28 mouse cellular contexts compared by ENCODE assay signal in the genomic region with DNA sequence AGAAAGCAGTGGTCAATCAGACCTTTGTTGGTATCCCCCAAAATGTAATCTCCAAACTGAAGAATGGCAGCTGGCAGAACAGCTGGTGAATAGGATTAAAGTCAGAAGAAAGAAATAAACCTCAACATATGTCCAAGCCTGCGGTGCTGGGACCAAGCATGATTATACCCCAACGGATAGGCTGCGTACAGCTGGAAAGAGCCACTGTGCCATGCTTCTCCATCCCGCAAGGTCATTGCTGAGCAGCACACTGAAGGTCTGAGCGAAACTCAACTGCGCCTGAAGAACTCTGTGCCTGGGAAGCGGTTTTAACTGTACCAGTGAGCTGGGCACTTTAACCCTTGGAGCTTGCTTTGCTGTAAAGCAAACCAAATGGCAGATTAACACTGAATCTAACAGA.
A peak's percentile ranks its signal among the peaks of the same experiment; 100 is the strongest.
DNase-seq lines count a peak whose midpoint lies in the region; ATAC-seq and TF ChIP-seq lines count a peak whose summit lies in the region.
"Had no signal": no experiment of that assay in that cellular context is flagged by ENCODE, and none has a peak within 500 bp of the region (broad histone marks: within the 10 kb centered on the region; RNA-seq: fewer than 3 reads in every experiment).

No protein-coding gene starts in this region.

- no peaks in the 10 kb centered on the region for H3K36me3 ChIP-seq in midbrain, embryonic 11.5 days (ENCODE audit: control insufficient read depth, insufficient read depth, low read length)
- no peaks in the 10 kb centered on the region for H3K36me3 ChIP-seq in midbrain, embryonic 15.5 days (replicated peaks)
- H3K36me3 ChIP-seq in embryonic facial prominence, embryonic 10.5 days (replicated peaks): no peaks in the 10 kb centered on the region
- H3K36me3 ChIP-seq in limb, embryonic 14.5 days (ENCODE audit: control insufficient read depth, insufficient read depth, low read length): no peaks in the 10 kb centered on the region
- H3K36me3 ChIP-seq in heart, embryonic 12.5 days: no peaks in the 10 kb centered on the region
- H3K36me3 ChIP-seq: heart, embryonic 15.5 days; hindbrain, embryonic 12.5 days; intestine, embryonic 15.5 days; neural tube, embryonic 13.5 days had no signal

- no peak for TF ChIP-seq POLR2A in limb, embryonic 14.5 days (IDR thresholded peaks at IDR 0.05; ENCODE audit: borderline replicate concordance, extremely low read depth, insufficient read depth, insufficient read length)

- peaks cover 27% of the 10 kb centered on the region for H3K4me1 ChIP-seq in midbrain, embryonic 11.5 days (ENCODE audit: control insufficient read depth, insufficient read depth, low read length)
- peaks cover 24% of the 10 kb centered on the region for H3K4me1 ChIP-seq in midbrain, embryonic 15.5 days
- H3K4me1 ChIP-seq in embryonic facial prominence, embryonic 10.5 days: peaks cover 26% of the 10 kb centered on the region
- H3K4me1 ChIP-seq in limb, embryonic 14.5 days (ENCODE audit: control insufficient read depth, insufficient read depth, low read length): peaks cover 15% of the 10 kb centered on the region
- H3K4me1 ChIP-seq in heart, embryonic 12.5 days (replicated peaks): peaks cover 21% of the 10 kb centered on the region
- H3K4me1 ChIP-seq: liver, embryonic 15.5 days had no signal

- H3K9ac ChIP-seq in midbrain, embryonic 11.5 days (ENCODE audit: low read length): no peak overlapping the region
- H3K9ac ChIP-seq in midbrain, embryonic 15.5 days: no peak overlapping the region
- H3K9ac ChIP-seq in limb, embryonic 14.5 days (ENCODE audit: low read depth, low read length, severe bottlenecking): no peak overlapping the region
- no peak overlapping the region for H3K9ac ChIP-seq in heart, embryonic 12.5 days
- H3K9ac ChIP-seq: forebrain, postnatal 0 days; heart, embryonic 15.5 days; hindbrain, embryonic 12.5 days; intestine, embryonic 15.5 days; liver, embryonic 15.5 days; lung, embryonic 14.5 days; neural tube, embryonic 13.5 days had no signal

- no peak overlapping the region for H3K4me3 ChIP-seq in midbrain, embryonic 11.5 days (ENCODE audit: low read depth, low read length)
- no peak overlapping the region for H3K4me3 ChIP-seq in midbrain, embryonic 15.5 days
- no peak overlapping the region for H3K4me3 ChIP-seq in embryonic facial prominence, embryonic 10.5 days
- H3K4me3 ChIP-seq in limb, embryonic 14.5 days (replicated peaks; ENCODE audit: low read length): no peak overlapping the region
- H3K4me3 ChIP-seq in heart, embryonic 12.5 days: no peak overlapping the region
- H3K4me3 ChIP-seq: heart, embryonic 15.5 days; hindbrain, embryonic 12.5 days; intestine, embryonic 15.5 days; layer of hippocampus, adult 2 months; liver, embryonic 15.5 days; neural tube, embryonic 13.5 days had no signal

- no peak for DNase-seq in midbrain, embryonic 11.5 days (ENCODE audit: low spot score, missing footprints)
- peak; percentile 11 for DNase-seq in embryonic facial prominence, embryonic 10.5 days (ENCODE audit: low spot score)
- DNase-seq in limb, embryonic 14.5 days (ENCODE audit: low spot score): peak; percentile 42
- DNase-seq in retina, postnatal 7 days (ENCODE audit: low read depth, low spot score): peak; percentile 19
- DNase-seq: adrenal gland, postnatal 36 days; B cell, adult 2 months; cerebellum, adult 2 months; cerebellum, postnatal 14 days; forebrain, postnatal 0 days; gastrocnemius, postnatal 14 days; heart, postnatal 36 days; kidney, adult 2 months; kidney, postnatal 36 days; liver; lung, embryonic 14.5 days; right cerebral cortex, postnatal 25 days; spleen, adult 18-20 months; thymus, adult 2 months; thymus, postnatal 36 days had no signal

- peak; percentile 65; the same call in 1 of the 2 replicates for ATAC-seq in midbrain, embryonic 11.5 days (ENCODE audit: low FRiP score)
- ATAC-seq in midbrain, embryonic 15.5 days (replicated peaks): no peak
- peak; percentile 48; the same call in 1 of the 2 replicates for ATAC-seq in limb, embryonic 14.5 days (ENCODE audit: low FRiP score, low read depth)
- ATAC-seq in heart, embryonic 12.5 days (ENCODE audit: insufficient number of reproducible peaks, low FRiP score): no peak
- ATAC-seq: forebrain, postnatal 0 days; hindbrain, postnatal 0 days; intestine, embryonic 15.5 days had no signal

- no peak overlapping the region for H3K27ac ChIP-seq in midbrain, embryonic 11.5 days (ENCODE audit: low read depth, low read length)
- no peak overlapping the region for H3K27ac ChIP-seq in midbrain, embryonic 15.5 days
- no peak overlapping the region for H3K27ac ChIP-seq in embryonic facial prominence, embryonic 10.5 days (replicated peaks)
- H3K27ac ChIP-seq in limb, embryonic 14.5 days (replicated peaks; ENCODE audit: low read depth, low read length): no peak overlapping the region
- no peak overlapping the region for H3K27ac ChIP-seq in heart, embryonic 12.5 days (ENCODE audit: poor library complexity, severe bottlenecking)
- H3K27ac ChIP-seq: heart, embryonic 15.5 days; hindbrain, embryonic 12.5 days; hindbrain, postnatal 0 days; intestine, embryonic 15.5 days; layer of hippocampus, adult 2 months; liver, embryonic 15.5 days; neural tube, embryonic 13.5 days had no signal

- H3K4me2 ChIP-seq in midbrain, embryonic 11.5 days: no peak overlapping the region
- no peak overlapping the region for H3K4me2 ChIP-seq in midbrain, embryonic 15.5 days
- no peak overlapping the region for H3K4me2 ChIP-seq in limb, embryonic 14.5 days (replicated peaks; ENCODE audit: low read depth, low read length, severe bottlenecking)
- no peak overlapping the region for H3K4me2 ChIP-seq in heart, embryonic 12.5 days
- H3K4me2 ChIP-seq: heart, embryonic 15.5 days; hindbrain, embryonic 12.5 days; intestine, embryonic 15.5 days; liver, embryonic 15.5 days; lung, embryonic 14.5 days; neural tube, embryonic 13.5 days had no signal

- 55% methylated on average over 7 of the region's 7 CpGs for WGBS in midbrain, embryonic 11.5 days
- WGBS in midbrain, embryonic 15.5 days: 52% methylated on average over 7 of the region's 7 CpGs
- 76% methylated on average over 7 of the region's 7 CpGs for WGBS in embryonic facial prominence, embryonic 10.5 days
- 54% methylated on average over 7 of the region's 7 CpGs for WGBS in limb, embryonic 14.5 days
- 85% methylated on average over 7 of the region's 7 CpGs for WGBS in heart, embryonic 12.5 days

- no peaks in the 10 kb centered on the region for H3K27me3 ChIP-seq in midbrain, embryonic 11.5 days (ENCODE audit: control insufficient read depth, insufficient read depth, low read length)
- no peaks in the 10 kb centered on the region for H3K27me3 ChIP-seq in midbrain, embryonic 15.5 days (replicated peaks)
- H3K27me3 ChIP-seq in embryonic facial prominence, embryonic 10.5 days (replicated peaks; ENCODE audit: low read depth, poor library complexity, severe bottlenecking): no peaks in the 10 kb centered on the region
- no peaks in the 10 kb centered on the region for H3K27me3 ChIP-seq in limb, embryonic 14.5 days (ENCODE audit: control insufficient read depth, insufficient read depth, low read length)
- H3K27me3 ChIP-seq in heart, embryonic 12.5 days (replicated peaks): no peaks in the 10 kb centered on the region
- H3K27me3 ChIP-seq: heart, embryonic 15.5 days; hindbrain, embryonic 12.5 days; intestine, embryonic 15.5 days; liver, embryonic 15.5 days; neural tube, embryonic 13.5 days had no signal

- H3K9me3 ChIP-seq in midbrain, embryonic 11.5 days (ENCODE audit: control insufficient read depth, low read length): no peaks in the 10 kb centered on the region
- no peaks in the 10 kb centered on the region for H3K9me3 ChIP-seq in midbrain, embryonic 15.5 days
- no peaks in the 10 kb centered on the region for H3K9me3 ChIP-seq in embryonic facial prominence, embryonic 10.5 days
- no peaks in the 10 kb centered on the region for H3K9me3 ChIP-seq in limb, embryonic 14.5 days (ENCODE audit: control insufficient read depth, low read length)
- H3K9me3 ChIP-seq in heart, embryonic 12.5 days (replicated peaks): no peaks in the 10 kb centered on the region
- H3K9me3 ChIP-seq: heart, embryonic 15.5 days; hindbrain, embryonic 12.5 days; intestine, embryonic 15.5 days; liver, embryonic 15.5 days; neural tube, embryonic 13.5 days had no signal

Comparison
In these comparisons a context has a peak if more than half of its experiments do, and no peak if none do; other contexts are left out.
1. ATAC-seq: peak in midbrain, embryonic 11.5 days (single experiment) and limb, embryonic 14.5 days (single experiment); none in midbrain, embryonic 15.5 days (single experiment) and heart, embryonic 12.5 days (single experiment).